Mouse (Mus musculus): ENCODE results near the gene Jag2. TPM values are rescaled to one million over a fixed set of nuclear protein-coding genes. Genes with fewer than 3 reads are reported as not detected.

Jag2 gene
- polyA plus RNA-seq, 1 experiment from 2014 or later: 3.0 TPM

DNA sequence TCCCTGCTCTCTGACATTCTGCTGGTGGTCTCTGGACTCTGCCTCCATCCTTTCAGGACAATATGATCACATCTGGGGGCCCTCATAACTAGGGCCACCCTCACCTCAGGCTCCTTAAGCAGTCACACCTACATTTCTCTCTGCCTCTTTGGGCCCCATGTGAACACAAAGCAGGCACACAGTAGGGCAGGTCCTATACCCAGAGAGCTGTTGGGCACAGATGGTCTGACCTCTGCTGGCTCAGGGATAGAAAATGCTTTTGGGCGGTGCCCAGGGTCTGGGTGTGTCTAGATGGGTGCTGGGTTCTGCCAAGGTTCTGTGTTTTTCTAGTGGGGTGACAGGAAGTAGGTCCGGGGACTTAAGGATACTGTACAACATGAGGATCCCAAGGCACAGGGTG lies 14.1 kb upstream of the Jag2 start:
- DNase-seq (ENCODE audit: low spot score, missing footprints): no peak
- Histone ChIP-seq H3K4me3 (ENCODE audit: low read depth, low read length) (no peak overlapping the region), H3K27me3 (ENCODE audit: control insufficient read depth, insufficient read depth, low read length) (no peaks in the 10 kb centered on the region), H3K9ac (ENCODE audit: low read length) (no peak overlapping the region), H3K4me1 (ENCODE audit: control insufficient read depth, insufficient read depth, low read length) (peaks cover 11% of the 10 kb centered on the region), H3K9me3 (ENCODE audit: control insufficient read depth, low read length) (no peaks in the 10 kb centered on the region), H3K27ac (ENCODE audit: low read depth, low read length) (no peak overlapping the region), H3K36me3 (ENCODE audit: control insufficient read depth, insufficient read depth, low read length) (no peaks in the 10 kb centered on the region), H3K4me2 (no peak overlapping the region)
- no peak for ATAC-seq (ENCODE audit: low FRiP score)
- 83% methylated on average over 2 of the region's 2 CpGs for WGBS

DNA sequence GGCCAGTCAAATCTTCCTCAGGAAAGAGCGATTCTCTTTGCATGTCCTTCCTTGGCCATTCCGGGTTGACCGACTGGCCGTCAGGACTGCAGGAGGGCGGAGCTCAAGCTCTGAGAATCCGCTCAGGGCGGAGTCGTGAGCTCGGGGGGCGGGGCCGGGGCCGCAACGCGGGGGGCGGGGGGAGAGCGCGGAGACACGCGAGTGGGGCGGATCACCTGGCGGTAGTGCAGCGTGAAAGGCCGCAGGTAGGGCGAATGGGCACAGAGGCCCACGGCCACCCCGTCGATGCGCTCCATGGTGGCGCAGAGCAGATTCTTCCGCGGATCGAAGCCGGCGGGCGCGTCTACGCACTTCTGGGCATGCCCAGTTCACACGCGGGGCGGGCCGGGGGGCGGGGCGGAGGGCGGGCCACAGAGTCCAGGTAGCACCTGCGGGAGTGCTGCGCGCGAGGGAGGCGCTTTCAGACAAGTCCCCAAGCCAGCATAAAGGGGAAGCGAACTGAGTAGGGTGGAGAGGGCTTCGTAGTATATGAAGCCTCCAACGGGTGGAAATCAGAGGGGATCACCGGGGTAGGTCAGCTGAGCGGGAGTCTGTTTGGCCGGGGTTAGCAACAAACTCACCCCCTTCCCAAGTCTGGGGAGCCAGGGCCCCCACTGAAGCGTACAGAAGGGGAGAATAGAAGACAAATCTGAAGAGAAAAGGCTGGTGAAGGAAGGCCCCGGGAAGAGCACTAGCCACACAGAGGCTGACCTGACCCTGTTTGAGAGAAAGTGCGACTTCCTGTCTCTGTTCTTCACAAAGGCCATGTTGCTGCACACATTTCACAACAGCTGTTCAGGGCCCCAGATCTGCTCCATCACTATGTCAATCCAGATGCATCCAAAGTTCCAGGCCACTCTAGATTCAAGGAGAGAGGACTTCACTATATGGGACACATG lies 12.5 kb upstream of the Jag2 start, which contains the start of gene Nudt14:
TSS of gene Nudt14 (minus strand) at position 349 of the 938 bp plus-strand sequence.
- Histone ChIP-seq H3K27ac (ENCODE audit: low read depth, low read length) (no peak within 1 kb of the TSS), H3K4me3 (ENCODE audit: low read depth, low read length) (peak within 1 kb of the TSS; percentile 81), H3K9ac (ENCODE audit: low read length) (peak within 1 kb of the TSS; percentile 82), H3K36me3 (ENCODE audit: control insufficient read depth, insufficient read depth, low read length) (no peaks in the 10 kb centered on the region), H3K4me2 (peak within 1 kb of the TSS; percentile 60), H3K9me3 (ENCODE audit: control insufficient read depth, low read length) (no peaks in the 10 kb centered on the region), H3K4me1 (ENCODE audit: control insufficient read depth, insufficient read depth, low read length) (peaks cover 11% of the 10 kb centered on the region), H3K27me3 (ENCODE audit: control insufficient read depth, insufficient read depth, low read length) (no peaks in the 10 kb centered on the region)
- peak; percentile 97 for DNase-seq (ENCODE audit: low spot score, missing footprints)
- peak; percentile 86 for ATAC-seq (ENCODE audit: low FRiP score)
- WGBS: 2% methylated on average over 57 of the region's 58 CpGs

DNA sequence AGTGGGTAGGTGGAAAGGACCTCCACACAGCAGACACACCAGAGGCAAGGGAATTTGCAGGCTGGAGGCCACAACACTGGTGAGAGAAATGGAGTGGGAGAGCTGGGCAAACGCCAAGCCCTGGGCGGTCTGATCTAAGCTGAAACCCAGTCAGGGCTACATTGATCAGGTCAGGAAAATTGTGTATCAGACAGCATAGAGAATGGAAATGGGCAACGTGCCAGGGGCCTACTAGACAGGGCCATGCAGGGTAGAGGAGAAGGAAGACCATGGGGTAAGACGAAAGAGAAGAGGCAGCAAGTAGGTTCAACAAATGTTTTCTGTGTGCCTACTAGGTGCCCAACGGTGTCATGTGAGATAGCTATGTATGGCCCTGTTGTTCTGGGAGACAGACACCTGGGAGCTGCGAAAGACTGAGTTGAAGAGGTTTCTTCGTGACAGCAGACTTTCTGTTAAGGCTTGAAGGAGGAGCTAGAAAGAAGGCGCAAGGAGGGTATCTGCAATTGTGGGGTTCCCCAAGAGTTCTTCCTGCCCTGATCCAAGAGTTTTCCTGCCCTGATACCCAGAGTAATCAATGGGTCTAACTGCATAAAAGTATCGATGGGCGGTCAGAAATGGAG lies 11.7 kb upstream of the Jag2 start:
- ATAC-seq (ENCODE audit: low FRiP score) (no peak), DNase-seq (ENCODE audit: low spot score, missing footprints) (no peak)
- Histone ChIP-seq H3K4me1 (ENCODE audit: control insufficient read depth, insufficient read depth, low read length) (peaks cover 11% of the 10 kb centered on the region), H3K27ac (ENCODE audit: low read depth, low read length) (no peak overlapping the region), H3K36me3 (ENCODE audit: control insufficient read depth, insufficient read depth, low read length) (no peaks in the 10 kb centered on the region), H3K4me3 (ENCODE audit: low read depth, low read length) (peak overlapping the region; percentile 81), H3K9ac (ENCODE audit: low read length) (peak overlapping the region; percentile 82), H3K9me3 (ENCODE audit: control insufficient read depth, low read length) (no peaks in the 10 kb centered on the region), H3K4me2 (peak overlapping the region; percentile 60), H3K27me3 (ENCODE audit: control insufficient read depth, insufficient read depth, low read length) (no peaks in the 10 kb centered on the region)
- WGBS: 46% methylated on average over 10 of the region's 10 CpGs

DNA sequence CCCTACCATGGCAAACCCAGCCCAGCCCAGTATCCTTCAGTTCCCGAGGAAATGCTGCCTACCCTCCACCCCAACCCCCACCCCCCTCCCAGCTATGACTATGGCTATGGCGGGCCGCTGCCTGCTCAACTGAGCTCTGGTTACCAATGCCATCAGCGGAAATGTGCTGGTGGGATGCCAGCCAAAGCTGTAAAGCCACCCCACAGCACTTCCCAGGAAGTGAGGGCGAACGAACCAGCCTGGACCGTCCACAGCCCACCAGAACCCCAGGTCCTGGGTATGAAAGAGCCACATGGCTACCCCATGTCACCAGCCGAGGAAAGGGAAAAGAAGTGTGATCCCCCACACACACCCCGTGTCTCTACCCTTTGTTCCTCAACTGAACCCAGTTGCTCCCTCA lies 11.1 kb upstream of the Jag2 start:
- Histone ChIP-seq H3K4me3 (ENCODE audit: low read depth, low read length) (no peak overlapping the region), H3K27me3 (ENCODE audit: control insufficient read depth, insufficient read depth, low read length) (no peaks in the 10 kb centered on the region), H3K4me1 (ENCODE audit: control insufficient read depth, insufficient read depth, low read length) (peaks cover 11% of the 10 kb centered on the region), H3K9me3 (ENCODE audit: control insufficient read depth, low read length) (no peaks in the 10 kb centered on the region), H3K9ac (ENCODE audit: low read length) (no peak overlapping the region), H3K27ac (ENCODE audit: low read depth, low read length) (no peak overlapping the region), H3K4me2 (no peak overlapping the region), H3K36me3 (ENCODE audit: control insufficient read depth, insufficient read depth, low read length) (no peaks in the 10 kb centered on the region)
- ATAC-seq (ENCODE audit: low FRiP score): no peak
- DNase-seq (ENCODE audit: low spot score, missing footprints): no peak
- 83% methylated on average over 9 of the region's 9 CpGs for WGBS

DNA sequence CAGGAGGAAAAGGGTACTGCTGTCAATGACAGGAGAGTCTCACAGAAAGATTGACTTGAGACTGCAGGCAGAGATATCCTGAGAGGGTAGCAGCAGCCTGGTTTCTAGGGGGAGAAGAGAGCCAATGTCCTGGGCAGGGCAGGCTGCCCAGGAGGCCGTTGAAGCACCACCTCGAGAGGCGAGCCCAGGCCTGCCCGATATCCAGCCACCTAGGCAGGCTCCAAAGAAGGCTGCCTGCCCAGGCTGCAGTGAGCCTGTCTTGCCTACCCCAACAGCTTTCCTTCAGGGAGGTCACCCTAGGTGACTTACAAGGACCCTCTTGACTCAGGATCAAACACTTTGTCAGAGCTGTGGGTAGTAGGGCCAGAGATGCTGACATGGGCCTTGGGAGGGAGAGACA lies 10.7 kb upstream of the Jag2 start:
- Histone ChIP-seq H3K36me3 (ENCODE audit: control insufficient read depth, insufficient read depth, low read length) (no peaks in the 10 kb centered on the region), H3K27me3 (ENCODE audit: control insufficient read depth, insufficient read depth, low read length) (no peaks in the 10 kb centered on the region), H3K4me1 (ENCODE audit: control insufficient read depth, insufficient read depth, low read length) (peaks cover 11% of the 10 kb centered on the region), H3K9me3 (ENCODE audit: control insufficient read depth, low read length) (no peaks in the 10 kb centered on the region), H3K9ac (ENCODE audit: low read length) (0 out of 2 replicates have a peak overlapping the region, but pooled peaks have one; percentile 3), H3K4me2 (no peak overlapping the region), H3K27ac (ENCODE audit: low read depth, low read length) (no peak overlapping the region), H3K4me3 (ENCODE audit: low read depth, low read length) (no peak overlapping the region)
- no peak for DNase-seq (ENCODE audit: low spot score, missing footprints)
- ATAC-seq (ENCODE audit: low FRiP score): no peak
- 88% methylated on average over 4 of the region's 4 CpGs for WGBS

DNA sequence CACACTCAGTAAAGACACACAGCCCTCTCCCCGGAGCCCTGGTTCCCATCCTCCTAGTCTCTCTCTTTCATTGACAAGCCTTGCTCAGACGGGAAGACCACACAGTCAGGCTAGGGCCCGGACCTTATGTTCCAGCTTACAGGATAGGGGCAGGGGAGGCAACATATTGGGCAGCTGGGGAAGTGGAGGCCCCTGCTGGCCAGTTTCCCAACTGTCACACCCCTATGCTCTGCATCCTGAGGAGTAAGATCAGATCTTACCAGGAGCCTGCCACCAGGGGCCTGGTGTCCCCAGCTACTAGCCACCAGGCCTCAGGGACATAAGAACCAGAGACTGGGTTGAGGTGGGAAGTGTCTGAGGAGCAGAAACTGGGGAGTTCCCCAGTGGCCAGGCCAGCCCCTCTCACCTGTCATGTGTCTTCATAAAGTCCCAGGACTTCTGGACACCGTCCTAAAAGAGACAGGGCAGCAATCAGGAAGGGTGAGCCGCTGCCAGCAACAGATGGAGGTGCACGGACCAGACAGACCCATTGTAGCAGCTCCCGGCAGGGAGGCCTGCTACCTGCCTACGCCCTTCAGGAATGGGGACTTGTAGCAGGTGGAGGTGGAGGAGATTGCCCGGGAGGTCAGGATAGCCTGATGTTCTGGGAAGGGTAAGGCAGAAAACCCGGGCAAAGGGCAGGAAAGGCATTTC lies 9.4 kb upstream of the Jag2 start:
- 64% methylated on average over 10 of the region's 10 CpGs for WGBS

DNA sequence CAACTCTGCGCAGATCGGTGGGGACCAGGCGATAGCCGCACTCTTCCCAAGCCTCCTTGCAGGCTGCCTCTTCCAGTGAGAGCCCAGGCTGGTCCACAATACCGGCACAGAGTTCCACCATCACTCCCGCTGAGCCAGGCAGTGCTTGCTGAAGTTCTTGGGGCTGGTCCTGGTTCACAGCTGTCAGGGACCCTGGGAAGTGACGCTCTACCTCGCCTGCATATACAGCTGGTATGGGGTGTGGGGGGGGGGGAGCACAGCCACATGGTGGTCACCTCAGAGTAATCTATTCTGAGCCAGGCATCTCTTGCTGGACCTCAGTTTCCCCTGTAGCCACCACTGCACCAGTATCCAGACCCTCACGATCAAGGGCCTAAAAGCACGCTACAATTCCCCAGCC lies 8.8 kb upstream of the Jag2 start:
- WGBS: 83% methylated on average over 10 of the region's 10 CpGs
- no peaks in the 10 kb centered on the region for H3K36me3 ChIP-seq (ENCODE audit: control insufficient read depth, insufficient read depth, low read length)
- no peak overlapping the region for H3K4me3 ChIP-seq (ENCODE audit: low read depth, low read length)
- no peak overlapping the region for H3K9ac ChIP-seq (ENCODE audit: low read length)
- no peaks in the 10 kb centered on the region for H3K27me3 ChIP-seq (ENCODE audit: control insufficient read depth, insufficient read depth, low read length)
- H3K27ac ChIP-seq (ENCODE audit: low read depth, low read length): no peak overlapping the region
- ATAC-seq (ENCODE audit: low FRiP score) (no peak), DNase-seq (ENCODE audit: low spot score, missing footprints) (no peak)
- H3K4me1 ChIP-seq (ENCODE audit: control insufficient read depth, insufficient read depth, low read length): peaks cover 11% of the 10 kb centered on the region
- no peaks in the 10 kb centered on the region for H3K9me3 ChIP-seq (ENCODE audit: control insufficient read depth, low read length)
- no peak overlapping the region for H3K4me2 ChIP-seq

More for the DNA sequence above, 9.4 kb upstream of the Jag2 start:
- Histone ChIP-seq H3K4me3 (ENCODE audit: low read depth, low read length) (no peak overlapping the region), H3K4me2 (no peak overlapping the region), H3K4me1 (ENCODE audit: control insufficient read depth, insufficient read depth, low read length) (peaks cover 11% of the 10 kb centered on the region), H3K9me3 (ENCODE audit: control insufficient read depth, low read length) (no peaks in the 10 kb centered on the region), H3K36me3 (ENCODE audit: control insufficient read depth, insufficient read depth, low read length) (no peaks in the 10 kb centered on the region), H3K27ac (ENCODE audit: low read depth, low read length) (no peak overlapping the region), H3K9ac (ENCODE audit: low read length) (no peak overlapping the region), H3K27me3 (ENCODE audit: control insufficient read depth, insufficient read depth, low read length) (no peaks in the 10 kb centered on the region)
- DNase-seq (ENCODE audit: low spot score, missing footprints) (peak; percentile 91), ATAC-seq (ENCODE audit: low FRiP score) (peak; percentile 41)

DNA sequence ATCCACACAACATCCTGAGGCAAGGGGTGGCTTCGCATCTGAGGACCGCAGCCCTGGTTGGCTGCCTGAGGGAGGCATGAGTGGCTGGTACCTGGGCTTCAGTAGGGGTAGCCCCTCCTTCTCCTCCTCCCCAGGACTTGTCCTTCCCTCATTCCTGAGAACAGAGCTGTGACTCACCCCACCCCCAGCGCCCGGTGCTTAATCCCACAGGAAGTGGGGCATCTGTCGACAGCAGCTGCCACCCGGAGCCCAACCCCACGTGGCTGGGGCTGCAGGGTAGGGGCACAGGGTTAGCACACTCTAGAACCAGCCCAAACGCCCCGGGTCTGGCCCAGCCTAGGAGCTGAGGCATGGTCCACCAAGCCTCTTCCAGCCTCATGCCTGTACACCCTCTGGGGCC lies 8.3 kb upstream of the Jag2 start:
- Histone ChIP-seq H3K4me1 (ENCODE audit: control insufficient read depth, insufficient read depth, low read length) (peaks cover 11% of the 10 kb centered on the region), H3K27me3 (ENCODE audit: control insufficient read depth, insufficient read depth, low read length) (no peaks in the 10 kb centered on the region), H3K9me3 (ENCODE audit: control insufficient read depth, low read length) (no peaks in the 10 kb centered on the region), H3K9ac (ENCODE audit: low read length) (no peak overlapping the region), H3K36me3 (ENCODE audit: control insufficient read depth, insufficient read depth, low read length) (no peaks in the 10 kb centered on the region), H3K4me3 (ENCODE audit: low read depth, low read length) (no peak overlapping the region), H3K27ac (ENCODE audit: low read depth, low read length) (no peak overlapping the region), H3K4me2 (no peak overlapping the region)
- DNase-seq (ENCODE audit: low spot score, missing footprints) (no peak), ATAC-seq (ENCODE audit: low FRiP score) (no peak)
- WGBS: 58% methylated on average over 9 of the region's 9 CpGs

Measured in midbrain, embryonic 11.5 days (tissue).